Mouse (Mus musculus): Measurements from ENCODE around the gene Pwwp2b. TPM values are rescaled to one million over a fixed set of nuclear protein-coding genes. Genes with fewer than 3 reads are reported as not detected.

The Pwwp2b gene
- polyA plus RNA-seq, 1 experiment from 2014 or later, result 27.5 TPM

GRCm38 (mm10) chr7:139265634-139266033 lies 17.4 kb downstream of the Pwwp2b start:
- H3K4me2 ChIP-seq (replicated peaks; ENCODE audit: low read depth, low read length), result no peak overlapping the region
- DNase-seq (ENCODE audit: low spot score), result no peak
- no peak for TF ChIP-seq EP300 (IDR thresholded peaks at IDR 0.05)
- no peak for TF ChIP-seq CTCF (IDR thresholded peaks at IDR 0.05)
- H3K9me3 ChIP-seq (ENCODE audit: low read length), result no peaks in the 10 kb centered on the region
- no peak overlapping the region for H3K27ac ChIP-seq (ENCODE audit: low read length)
- H3K4me1 ChIP-seq (ENCODE audit: insufficient read depth, low read depth, low read length), result peaks cover 10% of the 10 kb centered on the region; the same call in 1 of the 2 replicates
- 0 out of 2 replicates have a peak, but pooled peaks cover 3% of the 10 kb centered on the region for H3K36me3 ChIP-seq (ENCODE audit: insufficient read depth, low read length)
- WGBS, result 58% methylated on average over 6 of the region's 6 CpGs
- H3K9ac ChIP-seq (replicated peaks; ENCODE audit: low read depth), result no peak overlapping the region
- no peaks in the 10 kb centered on the region for H3K27me3 ChIP-seq (replicated peaks; ENCODE audit: insufficient read depth, low read length)
- H3K4me3 ChIP-seq (ENCODE audit: low read depth, low read length), result no peak overlapping the region
- ATAC-seq, result no peak

GRCm38 (mm10) chr7:139266431-139266830 lies 18.1 kb downstream of the Pwwp2b start:
- Histone ChIP-seq H3K4me1 (ENCODE audit: insufficient read depth, low read depth, low read length) (peaks cover 13% of the 10 kb centered on the region; the same call in 1 of the 2 replicates), H3K27ac (ENCODE audit: low read length) (peak overlapping the region; percentile 45), H3K9ac (replicated peaks; ENCODE audit: low read depth) (no peak overlapping the region), H3K9me3 (ENCODE audit: low read length) (no peaks in the 10 kb centered on the region), H3K27me3 (replicated peaks; ENCODE audit: insufficient read depth, low read length) (no peaks in the 10 kb centered on the region), H3K4me2 (replicated peaks; ENCODE audit: low read depth, low read length) (no peak overlapping the region), H3K4me3 (ENCODE audit: low read depth, low read length) (no peak overlapping the region), H3K36me3 (ENCODE audit: insufficient read depth, low read length) (0 out of 2 replicates have a peak, but pooled peaks cover 3% of the 10 kb centered on the region)
- DNase-seq (ENCODE audit: low spot score), result no peak
- TF ChIP-seq CTCF (IDR thresholded peaks at IDR 0.05), result no peak
- no peak for TF ChIP-seq EP300 (IDR thresholded peaks at IDR 0.05)
- no peak for ATAC-seq
- WGBS, result 64% methylated on average over 6 of the region's 6 CpGs

DNA sequence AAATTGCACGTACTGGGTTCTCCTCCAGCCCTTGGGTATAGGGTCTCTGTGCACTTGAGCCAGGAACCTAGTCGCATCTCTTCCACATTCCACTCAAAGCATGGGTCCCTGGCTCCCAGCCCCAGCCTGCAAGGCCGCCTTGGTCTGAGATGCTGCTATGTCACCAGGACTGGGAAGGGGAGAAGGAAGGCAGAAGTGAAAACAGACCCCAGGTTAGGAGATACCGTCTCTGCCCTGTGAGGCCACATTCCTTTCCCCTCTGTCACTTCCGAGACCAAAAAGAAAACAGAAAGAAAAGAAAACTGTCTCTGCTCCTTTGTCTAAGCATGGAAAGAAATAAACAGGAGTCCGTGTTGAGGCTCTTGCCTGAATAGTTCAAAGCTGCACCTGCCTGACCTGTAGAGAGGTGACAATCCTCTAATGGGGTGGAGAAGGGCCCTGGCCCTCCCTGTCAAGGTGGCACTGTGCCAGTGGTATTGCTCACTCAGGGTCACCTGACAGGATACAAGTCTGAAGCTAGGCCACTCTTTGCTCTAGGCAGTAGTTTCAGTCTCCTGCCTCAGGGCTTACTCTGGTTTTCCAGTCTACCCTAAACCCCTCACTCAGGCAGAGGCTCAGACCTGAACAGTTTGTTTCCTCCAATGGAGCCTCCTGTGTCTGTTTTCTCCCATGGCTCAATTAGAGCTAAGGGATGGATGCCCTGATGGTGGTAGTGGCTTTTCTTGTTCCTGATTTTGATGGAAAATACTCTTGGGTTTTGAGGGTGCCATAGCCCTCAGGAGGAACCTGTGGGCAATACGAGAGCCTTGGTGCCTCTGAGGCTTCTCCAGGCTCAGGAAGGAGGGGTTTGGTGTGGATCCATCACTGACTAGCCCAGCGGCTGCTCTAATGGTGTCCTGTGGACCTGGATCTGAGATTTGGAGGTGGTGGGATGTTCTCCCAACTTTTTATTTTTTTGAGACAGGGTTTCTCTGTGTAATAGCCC lies 18.9 kb downstream of the Pwwp2b start:
- Histone ChIP-seq H3K36me3 (ENCODE audit: insufficient read depth, low read length) (0 out of 2 replicates have a peak, but pooled peaks cover 3% of the 10 kb centered on the region), H3K9me3 (ENCODE audit: low read length) (no peaks in the 10 kb centered on the region), H3K27ac (ENCODE audit: low read length) (peak overlapping the region; percentile 45), H3K4me1 (ENCODE audit: insufficient read depth, low read depth, low read length) (peaks cover 21% of the 10 kb centered on the region), H3K4me2 (replicated peaks; ENCODE audit: low read depth, low read length) (no peak overlapping the region), H3K27me3 (replicated peaks; ENCODE audit: insufficient read depth, low read length) (no peaks in the 10 kb centered on the region), H3K4me3 (ENCODE audit: low read depth, low read length) (no peak overlapping the region), H3K9ac (replicated peaks; ENCODE audit: low read depth) (no peak overlapping the region)
- WGBS, result 49% methylated on average over 8 of the region's 8 CpGs
- ATAC-seq, result peak; percentile 75
- no peak for TF ChIP-seq CTCF (IDR thresholded peaks at IDR 0.05)
- no peak for TF ChIP-seq EP300 (IDR thresholded peaks at IDR 0.05)
- DNase-seq (ENCODE audit: low spot score), result peak; percentile 63

- DNase-seq (ENCODE audit: low spot score) (no peak), ATAC-seq (no peak)
- H3K4me3 ChIP-seq (ENCODE audit: low read depth, low read length), result no peak overlapping the region
- H3K9ac ChIP-seq (replicated peaks; ENCODE audit: low read depth), result no peak overlapping the region
- peaks cover 33% of the 10 kb centered on the region for H3K4me1 ChIP-seq (ENCODE audit: insufficient read depth, low read depth, low read length)
- no peaks in the 10 kb centered on the region for H3K9me3 ChIP-seq (ENCODE audit: low read length)
- H3K27me3 ChIP-seq (replicated peaks; ENCODE audit: insufficient read depth, low read length), result no peaks in the 10 kb centered on the region
- no peak overlapping the region for H3K4me2 ChIP-seq (replicated peaks; ENCODE audit: low read depth, low read length)
- TF ChIP-seq EP300 (IDR thresholded peaks at IDR 0.05) (no peak), CTCF (IDR thresholded peaks at IDR 0.05) (no peak)
- no peak overlapping the region for H3K27ac ChIP-seq (ENCODE audit: low read length)
- WGBS, result 79% methylated on average over 1 of the region's 1 CpGs
- H3K36me3 ChIP-seq (ENCODE audit: insufficient read depth, low read length), result 0 out of 2 replicates have a peak, but pooled peaks cover 3% of the 10 kb centered on the region
These were observed 22.5 kb downstream of the Pwwp2b start for GRCm38 (mm10) chr7:139270738-139271137.

DNA sequence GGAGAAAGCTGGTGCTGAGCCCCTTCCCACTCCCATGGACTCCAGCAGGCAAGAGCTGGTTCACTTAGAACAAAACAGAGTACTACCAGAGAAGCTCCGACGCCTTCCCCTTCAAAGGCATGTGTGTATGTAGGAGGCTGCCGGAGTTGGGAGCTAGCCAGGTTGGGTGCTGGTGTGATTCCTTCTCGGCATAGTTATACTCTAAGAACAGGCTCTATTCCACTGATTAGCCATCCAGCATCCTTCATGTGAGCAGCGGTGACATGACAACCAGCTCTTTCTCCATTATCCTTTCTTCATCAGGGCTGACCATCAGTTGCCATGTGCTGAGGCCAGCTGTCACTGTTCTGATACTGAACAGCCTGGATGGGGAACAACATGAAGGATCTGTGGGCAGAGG lies 23.6 kb downstream of the Pwwp2b start:
- Histone ChIP-seq H3K4me2 (replicated peaks; ENCODE audit: low read depth, low read length) (no peak overlapping the region), H3K9me3 (ENCODE audit: low read length) (no peaks in the 10 kb centered on the region), H3K27me3 (replicated peaks; ENCODE audit: insufficient read depth, low read length) (no peaks in the 10 kb centered on the region), H3K4me3 (ENCODE audit: low read depth, low read length) (no peak overlapping the region), H3K36me3 (ENCODE audit: insufficient read depth, low read length) (0 out of 2 replicates have a peak, but pooled peaks cover 3% of the 10 kb centered on the region), H3K4me1 (ENCODE audit: insufficient read depth, low read depth, low read length) (peaks cover 27% of the 10 kb centered on the region), H3K9ac (replicated peaks; ENCODE audit: low read depth) (no peak overlapping the region), H3K27ac (ENCODE audit: low read length) (no peak overlapping the region)
- 34% methylated on average over 5 of the region's 5 CpGs for WGBS
- TF ChIP-seq CTCF (IDR thresholded peaks at IDR 0.05), result no peak
- no peak for TF ChIP-seq EP300 (IDR thresholded peaks at IDR 0.05)
- no peak for DNase-seq (ENCODE audit: low spot score)
- no peak for ATAC-seq

DNA sequence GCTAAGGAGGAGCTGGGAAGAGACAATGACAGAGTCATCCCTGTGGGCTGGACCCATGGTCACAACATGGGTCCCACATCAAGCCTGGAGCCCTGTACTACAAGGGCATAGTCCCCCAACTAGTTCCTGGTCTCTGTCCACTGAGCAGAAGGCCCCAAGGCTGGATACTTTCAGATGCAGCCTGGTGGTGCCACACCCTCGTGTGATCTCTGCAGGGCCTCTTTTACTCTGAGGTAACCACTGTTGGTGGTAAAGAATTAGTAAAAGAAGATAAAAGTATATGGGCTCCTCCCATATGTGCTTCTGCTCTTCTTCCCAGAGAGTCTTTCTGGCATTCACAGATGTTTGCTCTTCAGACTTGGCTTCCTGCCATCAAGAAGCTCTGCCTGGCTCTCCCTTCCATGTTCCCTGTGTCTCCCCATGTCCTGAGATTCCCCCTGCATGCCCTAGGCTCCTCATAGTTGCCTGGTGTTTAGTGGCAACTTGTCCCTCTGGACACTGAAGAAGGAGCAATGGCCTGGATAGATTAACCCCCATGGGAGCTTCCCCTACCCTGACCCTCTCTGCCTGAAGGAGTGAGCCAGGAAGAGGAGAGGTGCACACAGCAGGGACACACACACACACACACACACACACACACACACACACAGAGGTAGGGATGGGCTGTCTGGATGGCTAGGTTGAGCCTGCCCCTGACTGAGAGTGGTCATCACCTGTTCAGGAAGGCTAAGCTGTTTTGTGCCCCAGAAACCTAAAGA lies 24.5 kb downstream of the Pwwp2b start:
- no peaks in the 10 kb centered on the region for H3K9me3 ChIP-seq (ENCODE audit: low read length)
- H3K36me3 ChIP-seq (ENCODE audit: insufficient read depth, low read length), result 0 out of 2 replicates have a peak, but pooled peaks cover 3% of the 10 kb centered on the region
- no peak for TF ChIP-seq EP300 (IDR thresholded peaks at IDR 0.05)
- TF ChIP-seq CTCF (IDR thresholded peaks at IDR 0.05), result no peak
- H3K4me3 ChIP-seq (ENCODE audit: low read depth, low read length), result no peak overlapping the region
- ATAC-seq (peak; percentile 43), DNase-seq (ENCODE audit: low spot score) (peak; percentile 65)
- peak overlapping the region; percentile 82 for H3K27ac ChIP-seq (ENCODE audit: low read length)
- H3K9ac ChIP-seq (replicated peaks; ENCODE audit: low read depth), result no peak overlapping the region
- H3K27me3 ChIP-seq (replicated peaks; ENCODE audit: insufficient read depth, low read length), result no peaks in the 10 kb centered on the region
- H3K4me1 ChIP-seq (ENCODE audit: insufficient read depth, low read depth, low read length), result peaks cover 27% of the 10 kb centered on the region
- 14% methylated on average over 1 of the region's 1 CpGs for WGBS
- H3K4me2 ChIP-seq (replicated peaks; ENCODE audit: low read depth, low read length), result no peak overlapping the region
